Mouse (Mus musculus): ENCODE data around the gene Tmod2. TPM values are rescaled to one million over a fixed set of nuclear protein-coding genes. Genes with fewer than 3 reads are reported as not detected.
"Not testable (repeated sequence)": the region's sequence is repeated elsewhere in the genome, so short reads cannot be mapped to it uniquely, and the experiment has no call there.

Tmod2 gene
- 1.6 and 1.7 TPM in 2 replicates for total RNA-seq (2012; rRNA removed)
- 0.08 and 0.16 TPM in 2 replicates for total RNA-seq (2014; rRNA removed)
- polyA plus RNA-seq (2012; ENCODE audit: insufficient read length, low read depth) = 0.10 and 0.17 TPM in 2 replicates

DNA sequence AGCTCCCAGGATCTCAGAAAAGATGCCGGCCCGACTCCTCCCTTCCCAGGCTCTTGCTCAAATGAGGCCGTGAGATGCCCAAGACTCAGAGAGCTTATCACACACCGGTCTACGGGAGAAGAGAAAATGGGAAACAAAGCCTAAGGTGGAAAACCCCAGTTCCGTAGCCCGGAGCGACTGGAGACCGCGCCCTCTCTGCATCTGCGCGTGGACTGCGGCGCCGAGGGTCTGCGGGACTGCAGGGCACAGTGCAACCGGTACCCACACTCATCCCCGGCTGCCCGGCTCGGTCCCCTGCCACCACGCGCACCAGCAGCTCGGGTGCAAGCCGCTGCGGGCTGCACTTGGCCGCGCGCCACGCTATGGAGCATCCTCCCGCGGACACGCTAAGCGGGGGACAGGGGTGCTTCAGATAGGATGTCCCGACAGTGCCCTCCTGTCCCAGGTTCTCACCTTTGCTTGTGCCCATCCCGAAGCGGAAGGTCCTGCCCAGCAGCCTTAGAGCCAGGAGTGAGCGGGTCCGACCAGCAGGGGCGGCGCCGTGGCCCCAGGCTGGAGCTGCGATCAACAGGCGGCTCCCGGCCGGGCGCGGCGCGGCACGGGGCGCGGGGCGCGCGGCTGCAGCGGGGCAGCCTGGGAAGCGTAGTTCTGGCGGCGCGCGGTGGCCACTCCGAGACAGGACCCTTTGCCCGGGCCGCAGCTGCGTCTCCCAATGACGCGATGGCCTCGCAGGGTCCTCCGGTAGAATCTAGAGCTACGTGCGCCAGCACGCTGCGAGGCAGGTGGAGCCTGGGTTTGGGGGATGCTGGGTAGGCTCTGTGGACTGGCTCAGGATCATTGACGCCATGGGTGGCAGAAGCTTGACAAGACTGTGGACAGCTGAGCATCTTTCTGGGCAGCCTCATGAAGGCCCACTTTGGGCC lies at the start of gene Tmod2:
Gene Tmod2 (minus strand): TSS at position 755 of the 923 bp plus-strand sequence.
- Histone ChIP-seq H3K79me2 (replicated peaks; ENCODE audit: control insufficient read depth, extremely low read depth, insufficient read depth, poor library complexity, severe bottlenecking) (no peaks in the 10 kb centered on the region; the same call in 1 of the 2 replicates), H3K9me3 (replicated peaks; ENCODE audit: low read length) (peaks cover 3% of the 10 kb centered on the region), H3K4me1 (ENCODE audit: control insufficient read depth in 1 of 2, insufficient read depth in 2 of 2) (peaks cover 13 to 20% of the 10 kb centered on the region in 2 experiments), H3K4me2 (ENCODE audit: insufficient read depth, low read depth, poor library complexity, severe bottlenecking) (peak within 1 kb of the TSS; percentile 79), H3K27me3 (replicated peaks) (peaks cover 7% of the 10 kb centered on the region), H3K9ac (ENCODE audit: insufficient read depth, low read depth) (peak within 1 kb of the TSS; percentile 4; the same call in 1 of the 2 replicates), H3K36me3 (replicated peaks in 1 of 2; ENCODE audit: control insufficient read depth in 1 of 2, insufficient read depth in 1 of 2, low read length in 1 of 2) (no peaks in the 10 kb centered on the region), H3K27ac (ENCODE audit: insufficient read depth, low read depth) (no peak within 1 kb of the TSS), H3K4me3 (replicated peaks in 1 of 3; ENCODE audit: low read depth in 2 of 3, low read length in 2 of 3, poor library complexity in 1 of 3) (peak within 1 kb of the TSS; percentile 26 to 71 (median 36))
- DNase-seq (ENCODE audit: extremely low read depth) = no peak
- dilution Hi-C loops (cut with MboI; ENCODE audit: extremely low pct_ligation_motif_present, extremely low pct_unique_long_range_greater_than_20kb, low sequenced_read_pairs) (no loop called here), in situ Hi-C loops (cut with MboI; ENCODE audit: low pct_ligation_motif_present, low pct_unique_long_range_greater_than_20kb, low sequenced_read_pairs) (no loop called here)
- TF ChIP-seq KAT2A (IDR thresholded peaks at IDR 0.05; ENCODE audit: insufficient replicate concordance, low read length) = 0 out of 2 replicates have a peak, but pooled peaks have one; percentile 13
- TF ChIP-seq TCF12 (IDR thresholded peaks at IDR 0.05; ENCODE audit: low read depth, low read length) = peak; percentile 49; the same call in 1 of the 2 replicates
- TF ChIP-seq NELFE (IDR thresholded peaks at IDR 0.05; ENCODE audit: low read depth, low read length) = 0 out of 2 replicates have a peak, but pooled peaks have one; percentile 22
- TF ChIP-seq NRF1 (IDR thresholded peaks at IDR 0.05; ENCODE audit: low read depth, low read length) = peak; percentile 36; the same call in 1 of the 2 replicates
- TF ChIP-seq POLR2A (IDR thresholded peaks at IDR 0.05; ENCODE audit: low read depth, low read length) = 0 out of 2 replicates have a peak, but pooled peaks have one; percentile 31
- no peak for TF ChIP-seq JUND (conservative IDR thresholded peaks at IDR 0.05; ENCODE audit: low read depth, low read length)
- no peak; a peak in 1 of 4 replicates for TF ChIP-seq CTCF (conservative IDR thresholded peaks at IDR 0.05 in 1 of 2, IDR thresholded peaks at IDR 0.05 in 1 of 2; ENCODE audit: low read depth in 2 of 2, low read length in 2 of 2)
- no peak for TF ChIP-seq USF2 (conservative IDR thresholded peaks at IDR 0.05; ENCODE audit: low read depth, low read length)
- no peak for TF ChIP-seq ETS1 (conservative IDR thresholded peaks at IDR 0.05; ENCODE audit: low read depth, low read length)
- peak; percentile 69; the same call in 1 of the 2 replicates for TF ChIP-seq MXI1 (IDR thresholded peaks at IDR 0.05; ENCODE audit: low read depth, low read length)
- TF ChIP-seq ZMIZ1 (IDR thresholded peaks at IDR 0.05; ENCODE audit: low read depth, low read length) = no peak
- TF ChIP-seq HCFC1 (IDR thresholded peaks at IDR 0.05; ENCODE audit: low read depth, low read length) = peak; percentile 63
- TF ChIP-seq ELF1 (IDR thresholded peaks at IDR 0.05; ENCODE audit: low read depth, low read length) = 0 out of 2 replicates have a peak, but pooled peaks have one; percentile 22
- TF ChIP-seq SMC3 (IDR thresholded peaks at IDR 0.05; ENCODE audit: low read depth, low read length) = peak; percentile 8
- TF ChIP-seq SIN3A (IDR thresholded peaks at IDR 0.05; ENCODE audit: low read length) = 0 out of 2 replicates have a peak, but pooled peaks have one; percentile 57

DNA sequence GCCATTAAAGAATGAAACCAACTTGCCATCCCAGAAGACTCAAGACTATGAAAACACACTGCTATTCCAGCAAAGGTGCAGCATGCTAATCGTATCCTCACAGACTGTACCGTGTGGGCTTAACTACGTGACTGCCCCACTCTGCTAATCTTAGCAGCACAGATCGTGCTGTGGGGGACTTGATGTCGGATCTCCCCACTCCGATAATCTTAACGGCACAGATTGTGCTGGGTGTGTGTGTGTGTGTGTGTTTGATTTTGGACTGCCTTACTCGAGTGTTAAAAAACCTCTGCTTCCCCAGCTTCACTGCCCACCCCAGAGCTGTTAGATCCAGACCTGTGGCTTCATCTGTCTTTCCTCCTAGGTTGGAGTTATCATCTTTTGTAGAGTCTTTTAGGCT lies 49.8 kb upstream of the Tmod2 start:
- H3K27ac ChIP-seq (ENCODE audit: insufficient read depth, low read depth) = no peak overlapping the region
- no peaks in the 10 kb centered on the region for H3K36me3 ChIP-seq (replicated peaks in 1 of 2; ENCODE audit: control insufficient read depth in 1 of 2, insufficient read depth in 1 of 2, low read length in 1 of 2)
- TF ChIP-seq ELF1 (IDR thresholded peaks at IDR 0.05; ENCODE audit: low read depth, low read length) (no peak), TBP (conservative IDR thresholded peaks at IDR 0.05; ENCODE audit: low read depth, low read length) (no peak), MEF2A (IDR thresholded peaks at IDR 0.05; ENCODE audit: borderline replicate concordance, low read depth, low read length) (no peak), JUND (conservative IDR thresholded peaks at IDR 0.05; ENCODE audit: low read depth, low read length) (no peak), SMC3 (IDR thresholded peaks at IDR 0.05; ENCODE audit: low read depth, low read length) (no peak), ETS1 (conservative IDR thresholded peaks at IDR 0.05; ENCODE audit: low read depth, low read length) (no peak), NELFE (IDR thresholded peaks at IDR 0.05; ENCODE audit: low read depth, low read length) (no peak), CTCF (conservative IDR thresholded peaks at IDR 0.05 in 1 of 2, IDR thresholded peaks at IDR 0.05 in 1 of 2; ENCODE audit: low read depth in 2 of 2, low read length in 2 of 2) (no peak)
- H3K4me2 ChIP-seq (ENCODE audit: insufficient read depth, low read depth, poor library complexity, severe bottlenecking) = no peak overlapping the region
- peaks cover 2% of the 10 kb centered on the region for H3K9me3 ChIP-seq (replicated peaks; ENCODE audit: low read length)
- H3K27me3 ChIP-seq (replicated peaks) = no peaks in the 10 kb centered on the region
- H3K4me1 ChIP-seq (ENCODE audit: control insufficient read depth in 1 of 2, insufficient read depth in 2 of 2) = no peaks in the 10 kb centered on the region
- in situ Hi-C loops (cut with MboI; ENCODE audit: low pct_ligation_motif_present, low pct_unique_long_range_greater_than_20kb, low sequenced_read_pairs) (no loop called here), dilution Hi-C loops (cut with MboI; ENCODE audit: extremely low pct_ligation_motif_present, extremely low pct_unique_long_range_greater_than_20kb, low sequenced_read_pairs) (no loop called here)
- no peak overlapping the region for H3K4me3 ChIP-seq (replicated peaks in 1 of 3; ENCODE audit: low read depth in 2 of 3, low read length in 2 of 3, poor library complexity in 1 of 3)
- no peaks in the 10 kb centered on the region for H3K79me2 ChIP-seq (replicated peaks; ENCODE audit: control insufficient read depth, extremely low read depth, insufficient read depth, poor library complexity, severe bottlenecking)
- H3K9ac ChIP-seq (ENCODE audit: insufficient read depth, low read depth) = no peak overlapping the region
- DNase-seq (ENCODE audit: extremely low read depth) = no peak

DNA sequence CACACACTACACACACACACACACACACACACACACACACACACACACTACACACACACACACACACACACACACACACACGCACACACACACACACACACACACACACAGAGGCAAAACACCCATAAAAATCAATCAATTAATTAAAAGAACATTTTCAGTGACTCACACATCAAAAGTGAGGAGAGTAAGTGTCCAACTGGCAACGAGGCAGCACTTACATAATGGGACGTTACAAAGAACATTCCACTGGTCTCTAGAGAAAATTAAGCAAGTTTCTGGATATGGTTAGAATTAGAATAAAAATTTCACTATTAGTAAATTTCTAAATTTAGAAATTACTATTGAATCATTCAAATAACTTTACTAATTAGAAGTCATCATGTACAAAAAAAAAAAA lies 45.3 kb upstream of the Tmod2 start:
- H3K9me3 ChIP-seq (replicated peaks; ENCODE audit: low read length); in situ Hi-C loops (cut with MboI; ENCODE audit: low pct_ligation_motif_present, low pct_unique_long_range_greater_than_20kb, low sequenced_read_pairs); H3K27ac ChIP-seq (ENCODE audit: insufficient read depth, low read depth); H3K4me1 ChIP-seq (ENCODE audit: control insufficient read depth in 1 of 2, insufficient read depth in 2 of 2); H3K9ac ChIP-seq (ENCODE audit: insufficient read depth, low read depth); DNase-seq (ENCODE audit: extremely low read depth); H3K27me3 ChIP-seq (replicated peaks); dilution Hi-C loops (cut with MboI; ENCODE audit: extremely low pct_ligation_motif_present, extremely low pct_unique_long_range_greater_than_20kb, low sequenced_read_pairs); H3K36me3 ChIP-seq (replicated peaks in 1 of 2; ENCODE audit: control insufficient read depth in 1 of 2, insufficient read depth in 1 of 2, low read length in 1 of 2); H3K79me2 ChIP-seq (replicated peaks; ENCODE audit: control insufficient read depth, extremely low read depth, insufficient read depth, poor library complexity, severe bottlenecking); H3K4me3 ChIP-seq (replicated peaks in 1 of 3; ENCODE audit: low read depth in 2 of 3, low read length in 2 of 3, poor library complexity in 1 of 3); H3K4me2 ChIP-seq (ENCODE audit: insufficient read depth, low read depth, poor library complexity, severe bottlenecking): not testable (repeated sequence)
